Mouse (Mus musculus) liver, postnatal 0 days (tissue): ENCODE measurements at regions not wholly inside any gene's neighbourhood (a gene's known extent, or its start where the extent isn't known, plus 50 kb on each side); places are given as distances from the start of the nearest gene placed in this dataset.

ENCODE experiments used
- CTCF ChIP-seq: sonication (generic); IDR thresholded peaks from 2 replicates; pipeline ENCODE4 v1.5.1; 2016; ENCODE audit warnings: antibody characterized with exemption, low read depth
- EP300 ChIP-seq: IDR thresholded peaks from 2 replicates; pipeline ENCODE4 v1.6.1; 2016; ENCODE audit warnings: antibody characterized with exemption, low read depth, mild to moderate bottlenecking

GRCm38 (mm10) chr12:33592938-33593337, 163.5 kb downstream of the Twistnb start:
- no peak for TF ChIP-seq CTCF
- TF ChIP-seq EP300 = no peak
